Mouse (Mus musculus): ENCODE data around the gene Neu2.
"Not testable (repeated sequence)": the region's sequence is repeated elsewhere in the genome, so short reads cannot be mapped to it uniquely, and the experiment has no call there.

The Neu2 gene

GRCm38 (mm10) chr1:87509561-87510165 lies at the start of gene Neu2:
Gene Neu2 (plus strand): TSS chr1:87509889.
- DNase-seq (ENCODE audit: low spot score in 2 of 2) = no peak

GRCm38 (mm10) chr1:87467469-87467868 lies 42.2 kb upstream of the Neu2 start:
- DNase-seq (ENCODE audit: low spot score in 2 of 2) = no peak

DNA sequence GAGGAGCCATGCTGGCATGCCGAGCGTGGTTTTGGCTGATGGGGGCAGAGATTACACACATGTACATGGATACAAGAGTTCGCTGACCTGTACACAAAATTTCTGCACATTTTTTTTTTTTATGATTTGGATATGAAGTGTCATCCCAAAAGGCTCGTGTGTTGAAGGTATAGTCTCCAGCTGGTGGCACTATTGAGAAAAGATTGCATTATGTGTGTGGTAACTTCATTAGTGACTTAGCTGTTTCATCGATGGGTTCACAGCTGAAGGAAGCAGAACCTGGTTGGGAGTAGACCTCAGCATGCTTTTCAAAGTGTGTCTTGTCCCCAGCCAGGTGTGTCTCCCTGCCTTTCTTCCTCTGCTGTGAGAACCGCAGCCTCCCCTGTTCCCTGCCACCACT lies 41.4 kb upstream of the Neu2 start:
- no peak for DNase-seq (ENCODE audit: low spot score in 2 of 2)

DNA sequence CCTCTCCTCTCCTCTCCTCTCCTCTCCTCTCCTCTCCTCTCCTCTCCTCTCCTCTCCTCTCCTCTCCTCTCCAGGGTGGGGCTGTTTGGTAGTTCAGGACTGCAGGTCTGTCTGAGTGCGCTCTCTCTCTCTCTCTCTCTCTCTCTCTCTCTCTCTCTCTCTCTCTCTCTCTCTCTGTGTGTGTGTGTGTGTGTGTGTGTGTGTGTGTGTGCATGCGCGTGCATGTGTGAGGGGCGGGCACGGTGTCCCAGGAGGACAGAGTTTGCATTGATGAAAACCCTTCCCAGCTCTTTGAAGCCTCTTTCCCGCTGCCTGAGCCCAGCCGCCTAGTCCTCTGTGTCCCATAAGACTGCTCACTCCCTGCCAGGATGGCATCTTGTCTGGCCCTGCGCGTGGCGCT lies 39.7 kb upstream of the Neu2 start, which contains the start of gene Snorc:
Snorc (plus strand) TSS at position 301 of the 400 bp plus-strand sequence.
- DNase-seq (ENCODE audit: low spot score in 2 of 2) = not testable (repeated sequence)

DNA sequence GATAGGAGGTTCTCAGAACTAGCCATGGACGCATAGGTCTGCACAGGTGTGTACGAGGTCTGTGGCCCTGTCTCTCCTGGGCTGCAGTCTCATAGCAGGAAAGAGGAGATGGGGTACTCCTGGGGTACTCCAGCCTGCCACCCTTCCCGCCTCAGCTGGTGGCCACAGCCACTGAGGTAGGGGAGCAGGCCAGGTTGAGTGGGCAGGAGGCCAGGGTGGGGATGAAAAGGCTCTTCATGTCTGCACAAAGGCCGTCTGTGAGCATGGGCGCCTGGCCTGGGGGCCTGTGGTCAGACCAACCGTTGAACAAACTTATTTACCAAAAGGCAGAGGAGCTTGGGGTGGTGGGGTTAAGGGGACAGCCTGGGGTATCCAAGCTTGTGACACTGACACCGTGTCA lies 37.8 kb upstream of the Neu2 start:
- DNase-seq (ENCODE audit: low spot score in 2 of 2) = no peak

DNA sequence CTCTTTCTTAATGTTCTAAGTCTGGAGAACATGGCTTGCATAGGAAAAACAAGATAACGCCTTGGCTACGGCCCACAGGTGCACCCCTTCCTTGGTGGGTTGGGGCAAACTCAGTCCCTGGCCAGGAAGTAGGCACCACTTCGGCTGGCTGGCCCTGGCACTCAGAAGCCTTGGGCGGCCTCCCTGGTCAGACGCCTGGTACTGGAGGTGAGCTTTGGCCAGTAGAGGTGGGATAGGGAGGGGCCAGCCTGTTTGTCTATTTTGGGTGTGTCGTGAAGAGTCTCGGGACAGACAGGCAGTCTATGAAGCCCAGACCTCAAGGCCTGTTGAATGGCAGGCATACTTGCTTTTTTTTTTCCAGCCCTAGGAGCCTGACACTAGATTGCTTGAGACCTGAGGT lies 37.1 kb upstream of the Neu2 start:
- DNase-seq (ENCODE audit: low spot score in 2 of 2) = no peak

GRCm38 (mm10) chr1:87475076-87475895 lies 34.4 kb upstream of the Neu2 start:
- no peak for DNase-seq (ENCODE audit: low spot score in 2 of 2)

GRCm38 (mm10) chr1:87482546-87482945 lies 27.1 kb upstream of the Neu2 start:
- DNase-seq (ENCODE audit: low spot score in 2 of 2) = no peak

DNA sequence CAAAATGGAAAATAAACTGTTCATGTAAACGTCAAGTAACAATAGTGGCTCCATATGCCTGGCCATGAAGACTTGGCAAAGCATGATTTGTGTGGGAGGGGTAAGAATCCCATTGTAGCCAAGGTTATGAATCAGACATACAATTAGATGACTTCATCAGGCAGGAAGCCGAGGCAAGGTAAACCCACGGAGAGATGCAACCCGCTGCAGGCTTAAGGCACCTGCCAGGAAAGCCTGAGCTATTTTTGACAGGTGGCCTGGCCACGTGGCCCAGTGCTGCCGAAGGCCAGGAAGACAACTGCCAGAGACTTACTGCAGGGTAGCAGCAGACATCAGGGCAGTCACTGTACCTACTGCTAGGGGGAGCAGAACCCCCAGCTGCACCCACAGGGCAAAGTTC lies 23.3 kb upstream of the Neu2 start:
- DNase-seq (ENCODE audit: low spot score in 2 of 2) = no peak

DNA sequence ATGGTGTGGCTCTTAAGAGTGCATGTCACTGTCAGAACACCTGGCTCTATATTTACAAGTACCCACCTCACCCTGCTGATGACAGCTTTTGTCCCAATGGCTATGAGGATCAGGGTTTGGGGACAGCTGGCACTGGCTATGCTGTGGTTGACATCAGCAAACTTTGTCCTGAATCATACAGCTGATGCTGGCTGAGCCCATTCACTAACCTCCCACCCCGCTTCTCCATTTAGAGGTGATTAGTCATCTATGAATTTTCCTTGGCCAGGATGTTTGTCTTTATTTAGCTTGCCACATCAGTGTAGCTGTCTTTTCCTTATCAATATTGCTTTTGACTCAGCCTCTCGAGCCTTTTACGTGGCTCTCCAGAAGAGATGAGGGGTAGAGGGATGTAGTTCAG lies 17.4 kb upstream of the Neu2 start:
- no peak for DNase-seq (ENCODE audit: low spot score in 2 of 2)

DNA sequence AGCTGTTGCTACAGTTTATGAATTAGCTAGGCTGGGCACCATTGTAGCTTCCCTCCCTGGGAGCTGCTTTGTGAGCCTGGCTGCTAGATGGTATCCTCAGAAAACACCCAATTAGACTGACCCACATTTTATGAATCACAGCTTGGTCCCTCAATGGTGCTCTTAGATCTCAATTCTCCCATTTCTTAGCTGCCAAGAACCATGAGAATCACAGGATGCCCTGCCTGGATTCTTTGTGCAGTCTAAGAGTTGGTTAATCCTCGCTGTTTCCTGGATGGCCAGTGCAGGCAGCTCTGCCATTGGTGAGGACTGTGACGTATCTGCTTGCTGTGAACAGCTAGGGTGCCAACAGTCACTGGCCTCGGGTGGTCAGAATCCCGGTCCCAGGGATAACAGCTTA lies 16.1 kb upstream of the Neu2 start:
- no peak for DNase-seq (ENCODE audit: low spot score in 2 of 2)

DNA sequence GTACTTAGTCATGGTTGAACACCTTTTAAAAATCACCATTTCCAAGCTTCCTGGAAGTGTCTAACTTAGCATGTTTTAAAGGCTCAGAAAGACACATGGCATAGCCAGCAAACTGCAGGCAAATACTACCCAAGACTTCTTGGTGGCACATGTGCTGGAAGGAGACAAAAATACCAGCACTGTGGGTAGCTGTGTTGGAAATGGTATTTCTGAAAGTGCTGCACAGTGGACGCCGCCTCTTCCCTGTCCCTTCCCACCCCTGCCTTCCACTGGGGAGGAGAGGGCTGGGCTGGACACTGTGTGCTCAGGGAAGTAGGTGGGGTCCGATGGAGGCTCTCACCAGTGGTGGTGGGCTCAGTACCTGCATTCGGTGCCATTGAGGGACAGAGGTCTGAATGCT lies 4.2 kb upstream of the Neu2 start:
- no peak for DNase-seq (ENCODE audit: low spot score in 2 of 2)

DNA sequence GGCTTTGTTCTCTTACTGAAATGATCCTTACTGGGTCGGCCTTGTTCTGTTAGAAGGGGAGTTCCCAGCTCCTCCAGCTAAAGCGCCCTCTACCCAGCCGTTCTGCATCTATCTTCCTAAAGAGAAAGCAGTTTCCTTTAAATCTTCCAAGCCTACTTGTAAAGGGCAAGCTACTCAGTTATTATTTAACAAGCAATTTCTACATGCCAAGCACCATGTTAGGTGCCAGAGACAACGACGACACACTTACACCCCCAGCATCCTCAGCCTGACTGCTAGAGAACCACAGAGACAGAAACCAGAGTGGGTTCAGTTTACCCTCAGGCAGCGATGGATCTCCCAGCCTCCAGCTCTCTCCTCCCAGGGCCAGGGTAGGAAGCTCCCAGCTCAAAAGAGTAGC lies 1.8 kb upstream of the Neu2 start:
- no peak for DNase-seq (ENCODE audit: low spot score in 2 of 2)

DNA sequence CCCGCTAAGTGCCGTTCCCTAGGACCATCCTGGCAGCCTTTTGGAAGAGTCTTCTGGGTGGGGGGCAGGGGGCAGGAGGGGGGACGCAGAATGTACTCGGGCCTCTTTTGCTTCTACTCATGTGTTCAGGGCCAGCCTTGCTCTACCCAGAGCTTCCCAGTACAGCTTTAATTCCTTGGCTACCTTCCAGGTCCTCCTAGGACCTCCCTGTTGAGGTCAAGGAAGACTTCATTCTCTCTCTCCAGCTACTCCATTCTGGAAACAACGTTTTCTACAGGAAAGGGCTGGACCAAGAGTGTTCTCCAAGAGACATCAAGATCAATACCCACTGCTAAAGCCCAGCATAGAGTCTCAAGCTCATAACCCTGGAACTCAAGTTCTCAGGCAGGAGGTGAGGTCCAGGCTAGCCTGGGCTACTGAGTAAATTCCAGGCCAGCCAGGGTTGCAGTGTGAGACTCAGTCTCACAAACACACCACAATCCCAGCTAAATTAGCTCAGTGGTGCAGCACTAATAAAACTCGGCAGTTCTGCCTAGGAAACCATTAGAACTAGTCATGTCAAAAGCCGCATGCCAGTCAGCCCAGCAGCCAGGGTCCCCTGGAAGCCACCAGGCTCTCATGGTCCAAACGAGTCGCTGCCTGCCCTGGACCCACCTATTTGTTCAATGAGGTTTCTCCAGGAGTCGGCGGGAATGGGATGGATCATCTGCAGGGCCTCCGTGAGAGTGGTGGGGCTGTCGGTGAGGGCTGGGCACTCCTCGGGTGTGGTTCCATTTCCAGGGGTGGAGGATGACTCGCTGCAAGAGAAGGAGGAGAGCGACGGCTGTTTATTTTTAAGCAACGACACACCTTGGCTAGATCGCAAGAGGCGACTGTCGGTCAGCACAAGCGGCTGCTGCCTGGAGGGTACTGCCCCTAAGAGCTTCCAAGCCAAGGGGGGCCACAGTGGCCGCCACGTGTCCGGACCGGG lies 813 bp upstream of the Neu2 start:
- no peak for DNase-seq (ENCODE audit: low spot score in 2 of 2)

- no peak for DNase-seq (ENCODE audit: low spot score in 2 of 2)
Measured at GRCm38 (mm10) chr1:87510166-87510691, 540 bp downstream of the Neu2 start.

- DNase-seq (ENCODE audit: low spot score in 2 of 2) = no peak
Measured at GRCm38 (mm10) chr1:87510845-87511244, 1.2 kb downstream of the Neu2 start.

- no peak for DNase-seq (ENCODE audit: low spot score in 2 of 2)
Measured at GRCm38 (mm10) chr1:87520467-87520866, 10.8 kb downstream of the Neu2 start.

- no peak for DNase-seq (ENCODE audit: low spot score in 2 of 2)
Measured at GRCm38 (mm10) chr1:87521523-87521922, 11.8 kb downstream of the Neu2 start.

DNA sequence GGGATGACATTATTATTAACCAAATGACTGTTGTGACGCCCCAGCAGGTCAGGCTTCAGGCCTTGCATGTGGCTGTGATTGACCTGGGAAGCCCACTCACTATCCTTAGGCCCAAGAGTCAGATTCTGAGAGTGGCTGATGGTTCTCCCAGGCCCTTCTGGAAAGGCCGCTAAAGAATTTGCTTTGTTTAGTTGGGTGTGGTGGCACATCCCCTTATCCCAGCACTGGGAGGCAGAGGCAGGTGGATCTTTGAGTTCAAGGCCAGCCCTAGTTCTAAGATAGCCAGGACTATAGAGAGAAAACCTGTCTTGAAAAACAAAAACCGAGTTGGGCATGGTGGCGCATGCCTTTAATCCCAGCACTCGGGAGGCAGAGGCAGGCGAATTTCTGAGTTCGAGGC lies 15.4 kb downstream of the Neu2 start:
- no peak for DNase-seq (ENCODE audit: low spot score in 2 of 2)

DNA sequence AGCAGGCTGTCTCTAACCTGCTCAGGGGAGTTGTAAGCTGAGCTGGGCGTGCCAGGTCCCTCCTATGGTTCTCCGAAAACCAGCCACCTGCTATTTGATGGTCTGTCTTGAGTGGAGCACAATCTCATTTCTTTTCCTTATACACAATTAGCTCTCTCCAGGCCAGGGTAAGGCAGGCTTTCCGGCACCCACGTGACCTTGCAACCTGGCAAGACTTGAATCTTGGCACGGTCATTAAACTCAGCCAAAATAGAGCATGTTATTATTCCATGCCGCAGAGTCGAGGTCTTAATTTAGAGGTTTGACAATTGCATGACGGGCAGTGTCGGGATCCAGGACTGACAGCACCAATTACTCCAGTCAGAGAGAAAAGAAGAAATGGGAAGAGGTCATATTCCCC lies 17.5 kb downstream of the Neu2 start:
- DNase-seq (ENCODE audit: low spot score in 2 of 2) = no peak

DNA sequence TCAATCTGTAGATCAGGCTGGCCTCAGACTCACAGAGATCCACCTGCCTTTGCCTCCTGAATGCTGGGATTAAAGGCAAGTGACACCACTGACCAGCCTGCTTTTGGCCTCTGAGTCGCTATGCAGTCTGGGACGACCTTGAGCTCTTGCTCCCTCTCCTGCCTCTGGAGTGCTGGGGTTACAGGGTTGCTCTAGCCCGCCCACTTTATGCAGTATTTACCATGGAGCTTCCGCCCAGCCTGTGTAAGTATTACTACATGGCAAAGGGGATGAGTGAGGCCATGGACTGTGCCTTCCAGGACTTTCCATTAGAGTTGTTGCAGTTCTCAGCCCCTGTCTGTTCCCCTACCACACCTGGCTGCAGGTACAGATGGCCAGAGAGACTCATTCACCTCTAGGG lies 22.7 kb downstream of the Neu2 start:
- DNase-seq (ENCODE audit: low spot score in 2 of 2) = no peak

GRCm38 (mm10) chr1:87534118-87534517 lies 24.4 kb downstream of the Neu2 start:
- DNase-seq (ENCODE audit: low spot score in 2 of 2) = no peak
